Mouse (Mus musculus): ENCODE data around the gene Etfbkmt.
"Not testable (repeated sequence)": the region's sequence is repeated elsewhere in the genome, so short reads cannot be mapped to it uniquely, and the experiment has no call there.

The Etfbkmt gene

DNA sequence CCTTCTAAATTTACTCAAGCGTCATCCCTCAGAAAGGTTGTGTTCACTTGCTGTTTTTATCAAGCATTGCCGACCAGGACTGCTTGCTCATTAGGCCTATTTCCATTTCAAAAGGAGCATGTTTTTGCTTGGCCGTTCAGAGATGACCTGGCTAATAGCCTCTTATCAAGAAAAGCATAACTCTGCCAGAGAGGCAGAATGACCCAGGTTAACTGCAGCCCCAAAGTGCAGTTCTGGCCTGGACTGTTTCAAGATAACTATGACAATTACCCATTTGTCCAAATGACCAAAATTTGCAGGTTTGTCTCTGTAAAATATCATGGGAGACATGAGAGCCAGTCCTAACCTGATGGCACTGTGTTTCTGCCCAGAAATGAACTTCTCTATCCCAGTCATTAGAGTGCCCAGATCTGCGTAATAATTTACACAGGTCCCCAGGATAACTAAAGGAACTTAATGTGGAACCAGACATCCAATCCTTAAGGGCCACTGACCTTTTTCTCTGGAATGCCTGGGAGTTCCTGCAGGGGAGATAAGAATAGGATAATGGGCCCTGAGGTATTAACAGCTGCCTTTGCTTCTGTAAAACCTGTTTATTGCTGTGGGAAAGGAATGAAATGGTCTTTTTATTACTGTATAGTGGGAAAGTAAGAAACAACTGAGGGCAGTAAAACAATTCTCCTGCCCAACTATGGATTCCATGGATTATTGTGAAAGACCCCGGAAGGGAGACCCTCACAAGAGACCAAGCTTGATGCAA, 5.1 kb upstream of the Etfbkmt start:
- DNase-seq (ENCODE audit: low read depth): no peak

DNA sequence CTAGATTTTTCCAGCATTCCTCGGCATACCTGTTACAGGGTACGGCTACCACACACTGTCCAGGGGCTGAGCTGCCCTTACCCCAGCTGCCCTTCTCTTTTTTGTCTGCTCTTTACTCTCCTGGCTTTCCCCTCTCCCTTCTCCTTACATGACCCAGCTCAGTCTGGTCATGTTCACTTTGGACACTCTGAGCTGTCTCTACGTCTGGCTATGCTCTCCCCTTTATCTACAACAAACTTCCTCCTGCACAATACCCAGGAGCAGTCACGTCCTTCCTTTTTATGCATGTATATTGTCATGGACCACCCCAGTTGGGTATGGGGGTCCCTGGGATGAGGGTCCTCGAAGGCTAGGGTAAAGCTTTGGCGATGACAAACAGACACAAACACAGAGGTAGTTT, 4.0 kb upstream of the Etfbkmt start:
- no peak for DNase-seq (ENCODE audit: low read depth)

DNA sequence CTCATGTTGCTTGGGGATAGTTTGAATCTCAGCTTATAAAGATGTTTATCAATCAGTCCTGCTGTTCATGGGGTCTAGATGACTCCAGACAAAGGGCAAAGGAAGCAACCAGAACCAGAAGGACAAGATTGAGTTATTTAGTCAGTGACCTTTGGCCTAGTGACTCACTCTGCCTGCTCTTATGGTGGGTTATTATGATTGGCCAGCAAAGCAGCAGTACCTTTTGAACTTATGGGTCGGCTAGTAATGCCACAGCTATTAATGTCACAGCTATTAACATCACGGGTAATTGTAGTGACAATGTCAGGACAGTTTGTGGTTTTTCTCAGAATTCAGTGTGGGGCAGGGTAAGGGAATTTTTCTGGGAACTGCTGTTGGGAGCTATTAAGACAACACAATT, 1.7 kb upstream of the Etfbkmt start:
- DNase-seq (ENCODE audit: low read depth): no peak

DNA sequence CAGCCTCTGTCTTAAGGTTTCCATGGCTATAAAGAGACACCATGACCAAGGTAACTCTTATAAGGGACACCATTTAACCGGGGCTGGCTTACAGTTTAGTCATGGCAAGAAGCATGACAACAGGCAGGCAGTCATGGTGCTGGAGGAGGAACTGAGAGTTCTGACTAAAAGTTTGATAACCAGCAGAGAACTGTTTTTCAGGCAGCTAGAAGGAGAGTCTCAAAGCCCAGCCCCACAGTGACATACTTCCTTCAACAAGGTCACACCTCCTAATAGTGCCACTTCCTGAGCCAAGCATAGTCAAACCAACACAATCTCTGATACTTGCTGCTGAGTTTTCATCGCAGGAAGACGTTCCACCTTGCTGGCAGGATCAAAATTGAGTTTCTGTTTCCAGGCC, 638 bp upstream of the Etfbkmt start:
- DNase-seq (ENCODE audit: low read depth): peak; percentile 56

DNA sequence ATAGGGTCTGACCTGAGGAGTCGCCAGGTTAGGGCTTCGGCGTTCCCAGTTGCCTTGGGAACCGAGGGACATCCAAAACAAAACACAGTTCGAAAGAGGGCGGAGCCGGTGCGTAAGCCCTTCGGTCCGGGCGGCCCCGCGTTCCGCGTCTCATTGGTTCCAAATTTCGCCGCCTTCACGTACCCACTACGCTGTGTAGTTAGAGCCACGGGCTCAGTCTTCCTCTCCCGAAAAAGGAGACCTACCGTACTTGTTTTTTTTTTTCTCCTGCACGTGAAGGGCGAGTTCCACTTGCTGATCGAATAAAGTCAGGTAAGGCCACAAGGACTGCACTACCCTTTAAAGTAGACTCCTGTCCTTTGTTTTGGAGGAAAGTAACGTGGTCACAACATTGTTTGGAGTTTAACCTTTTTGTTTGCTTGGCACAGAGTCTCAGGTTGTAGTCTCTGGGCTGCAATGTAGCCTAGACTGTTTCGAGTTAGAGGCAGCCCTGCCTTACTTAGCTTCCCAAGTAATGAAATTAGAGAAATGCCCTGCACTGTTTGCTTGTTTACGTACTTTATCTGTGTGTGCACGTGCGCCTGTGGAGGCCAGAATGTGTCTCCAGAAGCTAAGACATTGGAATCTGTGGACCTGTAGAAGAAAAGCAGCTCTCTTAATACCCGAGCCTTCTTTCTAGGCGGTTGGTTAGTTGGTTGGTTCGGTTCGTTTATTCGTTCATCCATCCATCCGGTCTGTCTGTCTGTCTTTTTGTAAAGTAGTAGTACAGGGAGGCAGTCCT, 1.9 kb downstream of the Etfbkmt start:
- peak; percentile 96 for DNase-seq (ENCODE audit: low read depth)

DNA sequence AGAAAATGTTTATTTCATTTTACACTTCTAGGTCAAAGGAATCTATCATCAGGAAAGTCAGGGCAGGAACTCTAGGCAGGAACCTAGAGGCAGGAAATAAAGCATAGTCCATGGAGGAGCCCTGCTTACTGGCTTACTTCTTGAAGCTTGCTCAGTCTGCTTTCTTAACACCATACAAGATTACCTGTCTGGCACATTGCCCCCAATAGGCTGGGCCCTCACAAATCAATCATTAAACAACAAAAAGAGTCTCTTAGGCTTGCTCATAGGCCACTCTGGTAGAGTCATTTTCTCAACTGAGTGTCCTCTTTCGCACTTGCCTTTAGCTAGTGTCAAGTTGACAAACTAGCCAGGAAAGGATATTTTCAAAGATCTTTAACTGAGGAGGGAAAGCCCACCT, 5.5 kb downstream of the Etfbkmt start:
- DNase-seq (ENCODE audit: low read depth): no peak

DNA sequence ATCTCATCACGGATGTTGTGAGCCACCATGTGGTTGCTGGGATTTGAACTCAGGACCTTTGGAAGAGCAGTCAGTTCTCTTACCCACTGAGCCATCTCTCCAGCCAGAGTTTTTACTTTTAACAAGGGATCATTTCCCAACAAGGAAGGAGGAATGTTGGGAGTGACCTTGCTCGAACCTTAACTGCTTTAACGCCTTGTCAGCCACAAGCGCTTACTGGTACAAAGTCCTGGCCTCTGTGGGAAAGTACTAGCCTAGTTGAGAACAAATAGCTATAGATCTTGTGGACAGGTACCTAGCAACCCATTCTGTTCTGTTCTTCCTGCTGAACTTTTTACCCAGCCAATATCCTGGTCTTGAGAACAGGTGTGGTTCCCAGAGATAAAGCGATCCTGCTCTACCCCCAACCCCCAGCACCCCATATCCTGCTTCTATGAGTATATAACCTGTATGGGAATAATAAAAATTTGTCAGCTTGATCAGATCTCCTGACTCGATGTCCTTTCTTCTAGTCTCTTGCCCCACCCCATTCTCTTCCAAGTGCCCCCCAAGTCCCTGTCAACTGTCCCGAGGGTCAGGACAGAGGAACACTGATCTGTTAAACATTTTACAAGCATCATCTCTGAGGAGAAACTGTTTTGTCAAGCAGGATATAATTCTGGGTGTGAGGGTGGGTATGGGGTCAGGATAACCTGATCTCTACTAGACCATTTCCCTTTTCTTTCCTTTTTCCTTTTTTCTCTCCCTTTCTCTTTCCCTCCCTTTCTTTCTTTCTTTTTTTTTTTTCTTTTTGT, 9.0 kb downstream of the Etfbkmt start:
- DNase-seq (ENCODE audit: low read depth): no peak

DNA sequence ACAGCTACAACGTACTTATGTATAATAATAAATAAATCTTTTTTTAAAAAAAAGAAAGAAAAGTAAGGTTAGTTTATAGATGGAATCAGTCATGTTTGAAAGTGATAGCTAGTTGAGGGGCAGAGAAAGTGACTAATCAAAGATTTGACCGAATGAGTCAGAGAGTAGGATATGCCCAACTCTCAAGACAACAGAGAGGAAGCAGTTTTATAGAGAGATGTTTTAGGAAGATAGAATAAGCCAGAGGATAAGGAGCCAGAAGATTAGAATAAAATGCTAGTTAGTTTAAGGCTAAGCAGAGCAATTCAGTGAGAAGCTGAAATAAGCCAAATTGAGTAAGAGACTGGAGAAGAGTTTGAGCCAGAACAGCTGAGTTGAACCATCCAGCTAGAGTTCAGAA, 12.5 kb downstream of the Etfbkmt start:
- DNase-seq (ENCODE audit: low read depth): no peak

DNA sequence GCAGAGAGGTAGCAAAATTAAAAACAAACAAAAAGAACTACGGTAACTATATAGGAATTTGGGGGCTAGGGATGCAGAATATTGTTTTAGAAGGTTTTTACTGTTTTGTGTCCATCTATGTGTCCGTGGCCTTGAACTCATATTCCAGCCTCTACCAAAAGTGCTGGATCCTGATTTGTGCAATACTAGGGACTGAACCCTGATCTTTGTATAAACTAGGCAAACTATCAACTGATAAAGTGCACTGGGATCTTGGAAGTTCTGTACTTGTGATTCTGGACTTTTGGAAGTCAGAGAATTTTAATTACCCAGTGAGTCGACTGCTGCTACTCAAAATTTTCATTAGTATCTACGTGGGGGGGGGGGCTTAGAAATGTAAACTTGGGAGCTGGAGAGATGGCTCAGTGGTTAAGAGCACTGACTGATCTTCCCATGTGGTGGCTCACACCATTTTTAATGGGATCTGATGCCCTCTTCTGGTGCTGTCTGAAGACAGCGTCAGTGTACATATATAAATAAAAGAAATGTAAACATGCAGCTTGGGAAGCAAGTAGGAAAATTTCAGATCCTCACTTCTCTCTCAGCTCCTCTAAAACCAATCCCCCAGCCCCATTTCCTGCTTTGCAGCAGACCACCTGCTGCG, 13.9 kb downstream of the Etfbkmt start:
- DNase-seq (ENCODE audit: low read depth): no peak

DNA sequence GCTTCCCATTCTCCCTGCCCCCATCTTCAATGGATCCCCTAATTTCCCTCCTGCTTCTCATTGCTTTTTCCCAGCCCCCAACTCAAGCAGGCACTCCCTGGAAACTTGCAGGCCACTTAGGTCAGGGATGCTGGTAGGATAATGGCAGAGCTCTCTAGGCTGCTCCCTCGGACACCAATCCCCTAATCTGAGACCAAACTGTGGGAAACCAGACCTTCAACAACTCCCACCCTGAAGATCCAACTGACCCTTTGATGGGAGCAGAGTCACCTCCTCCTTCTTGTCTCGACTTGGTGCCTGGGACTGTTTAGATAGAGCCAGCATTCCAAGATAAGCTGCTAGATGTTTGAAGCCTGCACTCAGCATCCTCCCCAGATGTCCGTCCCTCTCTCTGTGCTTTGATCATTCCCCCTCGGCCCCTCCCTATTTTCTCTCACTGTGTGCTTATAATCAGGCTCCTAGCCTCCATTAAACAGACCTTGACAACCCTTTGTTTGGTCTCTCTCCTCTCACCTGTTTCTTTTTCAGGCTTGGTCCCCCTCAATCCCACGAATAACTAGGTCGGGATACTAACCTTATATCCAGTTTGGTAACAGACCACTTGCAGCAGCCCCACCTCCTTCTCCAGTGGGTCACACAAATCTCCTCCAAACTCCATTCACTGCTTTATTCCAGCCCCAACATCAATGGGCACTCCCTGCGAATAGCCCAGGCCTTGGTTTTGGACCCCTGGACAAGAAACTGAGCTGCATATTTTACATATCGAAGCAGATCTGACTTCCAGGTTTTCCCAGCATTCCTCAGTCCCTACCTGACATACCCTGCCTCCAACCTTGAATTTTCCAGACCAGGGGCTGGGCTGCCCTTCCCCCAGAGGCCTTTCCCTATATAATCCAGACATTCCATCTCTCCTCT, 14.7 kb downstream of the Etfbkmt start:
- DNase-seq (ENCODE audit: low read depth): no peak

DNA sequence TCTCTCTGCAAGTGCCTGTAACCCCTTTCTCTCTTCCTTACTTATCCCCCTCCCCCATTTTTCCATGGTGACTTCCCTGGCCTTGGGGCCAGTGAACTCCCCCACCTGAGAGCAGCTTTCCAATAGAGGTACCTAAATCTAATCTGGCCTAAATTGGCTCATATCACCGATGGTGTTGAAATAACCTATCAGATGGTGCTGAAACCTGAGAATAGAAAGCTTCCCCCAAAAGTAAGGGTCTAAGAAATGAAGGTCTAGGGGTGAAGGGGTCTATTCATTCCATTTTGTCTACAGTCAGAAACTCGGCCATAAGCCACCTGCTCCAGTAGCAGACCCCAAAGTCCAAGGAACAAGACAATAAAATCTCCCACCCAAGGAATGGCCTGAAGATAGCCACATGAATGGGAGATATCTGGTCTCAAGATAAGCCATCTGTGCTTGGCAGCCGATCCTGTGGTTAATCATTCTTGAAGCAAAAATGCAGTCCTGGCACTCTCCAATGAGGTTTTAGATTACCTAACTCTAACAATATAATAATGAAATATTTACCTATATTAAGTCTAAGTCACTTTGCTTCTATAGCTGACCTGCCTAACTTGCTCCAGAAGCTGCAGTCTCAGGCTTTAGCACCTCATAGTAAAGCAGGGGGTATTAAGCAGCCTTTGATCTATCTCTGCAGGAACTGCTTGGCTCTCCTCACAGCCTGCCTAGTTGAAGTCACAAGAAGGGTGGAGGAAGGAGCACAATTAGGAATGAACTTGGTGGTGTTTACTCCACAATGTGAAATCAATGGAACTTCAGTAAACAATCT, 15.6 kb downstream of the Etfbkmt start:
- no peak for DNase-seq (ENCODE audit: low read depth)

DNA sequence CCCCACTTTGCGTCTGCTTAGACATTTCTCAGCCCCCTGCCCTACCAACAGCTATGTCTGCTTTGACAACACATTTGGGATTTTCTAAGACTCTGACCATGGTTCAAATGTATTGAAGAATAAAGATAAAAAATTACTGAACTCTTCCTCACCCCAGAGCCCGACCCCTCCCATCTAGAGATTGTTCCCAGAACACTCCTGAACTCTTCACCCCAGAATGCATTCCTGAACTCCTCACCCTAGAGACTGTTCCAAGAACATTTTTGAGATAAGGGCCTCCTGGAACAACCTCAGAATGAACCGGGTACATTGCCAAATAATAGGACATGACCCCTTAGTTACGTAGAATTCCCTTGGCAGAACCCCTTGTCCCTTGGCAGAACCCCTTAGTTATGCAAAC, 27.4 kb downstream of the Etfbkmt start:
- not testable (repeated sequence) for DNase-seq (ENCODE audit: low read depth)

DNA sequence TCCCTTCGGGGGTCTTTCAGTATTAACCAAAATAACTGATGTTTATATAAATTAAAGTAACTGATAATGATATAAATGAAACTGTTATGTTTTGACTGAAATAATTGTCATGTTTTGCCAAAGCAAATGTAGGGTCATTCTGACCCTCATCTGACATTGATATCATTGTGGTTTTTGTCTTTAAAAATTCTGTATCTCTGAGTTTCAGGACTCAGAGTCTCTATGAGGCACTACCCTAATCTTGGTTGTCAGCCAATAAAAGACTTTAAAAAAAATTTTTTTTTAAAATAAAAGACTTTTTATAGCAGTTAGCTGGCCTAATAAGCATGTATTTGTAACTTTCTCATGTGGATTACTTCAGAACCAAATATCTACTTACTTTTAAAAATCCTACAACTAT, 28.0 kb downstream of the Etfbkmt start:
- no peak for DNase-seq (ENCODE audit: low read depth)

DNA sequence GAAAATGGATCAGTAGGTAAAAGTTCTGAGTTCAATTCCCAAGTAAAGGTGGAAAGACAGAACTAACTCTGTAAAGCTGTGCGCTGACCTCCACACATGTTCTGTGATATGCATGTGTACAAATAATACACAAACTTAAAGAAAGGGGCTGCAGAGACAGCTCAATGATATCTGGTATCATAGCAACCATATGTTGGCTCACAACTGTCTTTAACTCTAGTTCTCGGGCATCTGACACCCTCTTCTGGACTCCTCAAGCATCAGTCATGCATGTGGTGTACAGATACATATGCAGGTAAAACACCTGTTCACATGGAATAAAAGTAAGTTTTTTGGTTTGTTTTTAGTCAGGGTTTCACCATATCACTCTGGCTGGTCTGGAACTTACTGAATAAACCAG, 28.8 kb downstream of the Etfbkmt start:
- no peak for DNase-seq (ENCODE audit: low read depth)

DNA sequence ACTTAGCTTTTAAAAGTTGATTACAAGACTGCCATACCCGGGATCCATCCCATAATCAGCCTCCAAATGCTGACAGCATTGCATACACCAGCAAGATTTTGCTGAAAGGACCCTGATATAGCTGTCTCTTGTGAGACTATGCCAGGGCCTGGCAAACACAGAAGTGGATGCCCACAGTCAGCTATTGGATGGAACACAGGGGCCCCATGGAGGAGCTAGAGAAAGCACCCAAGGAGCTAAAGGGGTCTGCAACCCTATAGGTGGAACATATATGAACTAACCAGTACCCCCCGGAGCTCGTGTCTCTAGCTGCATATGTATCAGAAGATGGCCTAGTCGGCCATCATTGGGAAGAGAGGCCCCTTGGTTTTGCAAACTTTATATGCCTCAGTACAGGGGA, 30.3 kb downstream of the Etfbkmt start:
- not testable (repeated sequence) for DNase-seq (ENCODE audit: low read depth)

DNA sequence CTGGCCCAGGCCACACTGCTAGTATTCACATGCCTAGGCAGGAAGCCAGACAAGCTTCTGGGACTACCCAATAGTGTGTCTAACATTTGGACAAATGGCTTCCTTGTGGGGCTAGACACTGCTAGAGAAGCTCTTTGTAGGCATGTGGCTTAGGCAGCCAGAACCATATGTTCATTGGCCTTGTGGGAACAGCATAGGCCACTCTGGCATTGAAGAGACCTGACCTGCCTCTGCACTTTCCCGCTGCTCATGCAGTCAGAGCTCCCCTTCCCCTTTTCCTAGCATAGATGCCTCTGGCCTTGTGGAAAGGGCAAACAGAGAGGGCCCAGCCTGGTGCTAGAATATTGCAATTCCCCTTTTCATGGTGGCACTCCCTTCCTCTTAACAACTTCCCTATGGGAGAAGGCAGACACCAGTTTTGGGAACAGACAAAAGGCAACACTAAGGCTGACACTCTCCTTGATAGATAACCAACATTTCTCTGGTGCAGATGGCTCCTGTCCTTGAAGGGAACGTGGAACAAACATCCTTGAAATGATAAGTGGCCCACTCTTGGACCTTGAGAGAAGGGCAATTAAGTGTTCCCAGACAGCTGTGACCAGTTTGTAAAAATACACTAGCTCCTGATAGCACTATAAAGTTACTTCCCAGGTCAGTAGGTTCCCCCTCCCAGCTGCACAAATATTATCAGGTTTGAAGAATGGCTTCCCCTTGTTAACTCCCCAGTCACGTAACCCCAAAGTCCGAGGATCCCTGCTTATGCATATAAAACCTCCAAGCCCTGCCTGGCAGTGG, 34.4 kb downstream of the Etfbkmt start:
- no peak for DNase-seq (ENCODE audit: low read depth)

DNA sequence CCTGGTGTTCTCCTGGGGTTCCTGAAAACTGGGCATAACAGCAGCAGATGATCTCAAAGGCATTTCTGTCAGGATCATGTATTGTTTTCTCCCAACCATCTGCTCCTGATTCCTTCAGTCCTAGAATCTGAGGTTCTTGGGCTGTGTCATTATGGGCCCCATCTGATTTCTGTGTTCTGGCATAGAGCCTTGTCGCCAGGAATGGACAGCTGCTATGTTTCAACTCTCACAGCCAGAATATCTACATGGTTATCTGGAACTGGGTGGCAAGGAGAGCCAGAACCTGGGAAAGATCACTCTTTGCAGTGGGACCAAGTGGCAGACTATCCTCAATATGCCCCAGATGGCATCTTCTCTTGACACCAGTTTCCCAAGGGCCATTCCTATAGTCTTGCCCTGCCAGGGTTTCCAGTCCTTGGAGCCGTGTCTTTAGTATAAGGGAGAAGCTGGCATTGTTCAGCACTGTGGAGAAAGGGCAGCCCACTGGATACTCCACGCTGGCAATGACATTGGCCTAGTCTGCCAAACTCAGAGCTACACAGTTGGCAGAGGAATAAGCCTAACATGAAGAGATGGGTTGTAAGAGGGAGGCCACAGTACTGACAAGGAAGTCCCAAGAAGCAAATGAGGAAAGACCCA, 35.4 kb downstream of the Etfbkmt start:
- DNase-seq (ENCODE audit: low read depth): no peak

DNA sequence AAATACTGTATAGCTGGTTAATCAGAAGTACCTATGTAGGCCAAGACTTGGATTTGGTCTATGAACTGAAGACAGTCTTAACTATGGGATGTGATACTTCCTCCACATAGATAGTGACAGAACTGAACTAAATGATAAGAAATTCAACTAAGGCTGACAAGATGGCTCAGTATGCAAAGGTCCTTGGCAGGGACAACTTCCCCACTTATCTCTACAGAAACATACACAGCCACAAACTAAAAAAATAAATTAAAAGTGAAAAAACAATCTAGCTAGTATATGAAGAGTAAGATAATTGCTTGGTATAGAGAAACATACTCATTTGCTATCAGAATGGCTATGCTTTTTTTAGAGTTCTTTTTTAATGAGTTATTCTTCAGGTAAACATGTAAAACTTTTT, 39.4 kb downstream of the Etfbkmt start:
- no peak for DNase-seq (ENCODE audit: low read depth)

DNA sequence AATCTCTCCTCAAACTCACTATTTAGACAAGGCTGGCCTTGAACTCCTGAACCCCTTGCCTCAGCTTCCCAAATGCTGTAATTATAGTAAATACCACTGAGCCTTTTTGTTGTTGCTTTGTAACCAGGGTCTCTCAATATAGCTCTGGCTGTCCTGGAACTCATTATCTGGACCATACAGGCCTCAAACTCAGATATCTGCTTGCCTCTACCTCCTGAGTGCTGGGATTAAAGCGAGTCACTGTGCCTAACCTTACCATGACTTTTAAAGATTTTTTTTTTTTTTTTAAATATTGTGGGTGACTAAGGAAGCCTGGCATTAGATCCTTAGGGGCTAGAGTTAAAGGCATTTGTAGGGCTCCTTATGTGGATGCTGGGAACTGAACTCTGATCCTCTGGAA, 44.4 kb downstream of the Etfbkmt start:
- DNase-seq (ENCODE audit: low read depth): no peak

All from induced T-regulatory cell, adult 2 months (primary cell).